Comparison of ENCODE assay signal across 26 mouse cellular contexts in genomic region chr16:92807772-92808171, GRCm38 (mm10).
"Had no signal": no experiment of that assay in that cellular context is flagged by ENCODE, and none has a peak within 500 bp of the region (broad histone marks: within the 10 kb centered on the region; RNA-seq: fewer than 3 reads in every experiment).

No protein-coding gene starts in this region.

- H3K27ac ChIP-seq: gastrocnemius, adult 2 months; heart, adult 2 months; heart, embryonic 13.5 days; heart, embryonic 15.5 days; hindbrain, embryonic 10.5 days; hindbrain, embryonic 12.5 days; hindbrain, embryonic 14.5 days; intestine, embryonic 15.5 days; limb, embryonic 13.5 days; limb, embryonic 15.5 days had no signal

- H3K9me3 ChIP-seq: heart, embryonic 13.5 days; heart, embryonic 15.5 days; hindbrain, embryonic 10.5 days; hindbrain, embryonic 12.5 days; intestine, embryonic 15.5 days; limb, embryonic 13.5 days; limb, embryonic 15.5 days had no signal

- H3K4me3 ChIP-seq: gastrocnemius, adult 2 months; heart, adult 2 months; heart, embryonic 13.5 days; heart, embryonic 15.5 days; hindbrain, embryonic 10.5 days; hindbrain, embryonic 12.5 days; intestine, embryonic 15.5 days; limb, embryonic 13.5 days; limb, embryonic 15.5 days had no signal

- DNase-seq: gastrocnemius, adult 2 months; gastrocnemius, postnatal 10 days; gastrocnemius, postnatal 25 days; heart, adult 11 months; heart, adult 2 months; heart, postnatal 14 days; heart, postnatal 36 days; kidney, adult 18-20 months; kidney, adult 8-10 months; kidney, postnatal 14 days; kidney, postnatal 36 days; layer of hippocampus, adult 9-11 months; layer of hippocampus, postnatal 36 days; left cerebral cortex, postnatal 4 days had no signal

- H3K4me1 ChIP-seq: hindbrain, embryonic 12.5 days; intestine, embryonic 15.5 days had no signal

- H3K36me3 ChIP-seq: heart, embryonic 13.5 days; heart, embryonic 15.5 days; hindbrain, embryonic 10.5 days; hindbrain, embryonic 12.5 days; intestine, embryonic 15.5 days; limb, embryonic 13.5 days; limb, embryonic 15.5 days had no signal

- ATAC-seq: hindbrain, embryonic 16.5 days; inflammation-experienced regulatory T-cells, adult 6 months; intestine, embryonic 15.5 days; intestine, postnatal 0 days had no signal

- H3K9ac ChIP-seq: heart, embryonic 13.5 days; heart, embryonic 15.5 days; hindbrain, embryonic 12.5 days; hindbrain, embryonic 14.5 days; intestine, embryonic 15.5 days; limb, embryonic 13.5 days; limb, embryonic 15.5 days had no signal

- H3K27me3 ChIP-seq: hindbrain, embryonic 12.5 days; intestine, embryonic 15.5 days; limb, embryonic 15.5 days had no signal

- H3K4me2 ChIP-seq: heart, embryonic 11.5 days; heart, embryonic 13.5 days; heart, embryonic 15.5 days; hindbrain, embryonic 12.5 days; hindbrain, embryonic 14.5 days; intestine, embryonic 15.5 days; limb, embryonic 13.5 days; limb, embryonic 15.5 days had no signal
